Mouse (Mus musculus) cortical plate, adult 2 months (tissue): ENCODE data around the gene 1700069L16Rik.

Source experiments
- CTCF ChIP-seq: fragments of 200-500 bp; IDR thresholded peaks from 2 replicates; pipeline ENCODE4 v1.5.1; 2011; ENCODE audit warnings: mild to moderate bottlenecking, control low read depth, low read length; ENCODE audit not compliant: insufficient read depth; ENCODE audit errors: extremely low read depth
- POLR2A ChIP-seq: fragments of 200-500 bp; IDR thresholded peaks from 2 replicates; pipeline ENCODE4 v1.6.1; 2011; ENCODE audit warnings: mild to moderate bottlenecking, low read length, control low read depth; ENCODE audit not compliant: insufficient read depth; ENCODE audit errors: extremely low read depth

GRCm38 (mm10) chr5:113768806-113769205 lies 44.2 kb upstream of the 1700069L16Rik start:
- TF ChIP-seq CTCF (no peak), POLR2A (0 out of 2 replicates have a peak, but pooled peaks have one; percentile 34)
